Mouse (Mus musculus) hindbrain, embryonic 12.5 days (tissue): ENCODE measurements around the gene Sh3gl1. TPM values are rescaled to one million over a fixed set of nuclear protein-coding genes. Genes with fewer than 3 reads are reported as not detected.

ENCODE experiments used
- ATAC-seq: fragments of 200-750 bp; cut with Nextera tagmentation; 2 replicates; pipeline ENCODE4 v1.8.0; 2017; ENCODE audit warnings: moderate TSS enrichment; ENCODE audit not compliant: low FRiP score
- H3K27ac ChIP-seq: fragments of 300-500 bp; sonication (generic); 2 replicates; pipeline ENCODE4 v1.5.1; 2016; ENCODE audit warnings: mild to moderate bottlenecking
- H3K27me3 ChIP-seq: fragments of 300-500 bp; sonication (generic); 2 replicates; pipeline ENCODE4 v1.6.1; 2016; ENCODE audit warnings: mild to moderate bottlenecking
- H3K36me3 ChIP-seq: fragments of 300-500 bp; sonication (generic); 2 replicates; pipeline ENCODE4 v1.6.1; 2016; ENCODE audit warnings: mild to moderate bottlenecking
- H3K4me1 ChIP-seq: fragments of 300-500 bp; sonication (generic); 2 replicates; pipeline ENCODE4 v1.6.1; 2016
- H3K4me2 ChIP-seq: fragments of 300-500 bp; sonication (generic); replicated peaks from 2 replicates; pipeline ENCODE4 v1.6.1; 2016; ENCODE audit warnings: mild to moderate bottlenecking
- H3K4me3 ChIP-seq: fragments of 300-500 bp; sonication (generic); 2 replicates; pipeline ENCODE4 v1.5.1; 2016; ENCODE audit warnings: mild to moderate bottlenecking
- H3K9ac ChIP-seq: fragments of 300-500 bp; sonication (generic); 2 replicates; pipeline ENCODE4 v1.6.1; 2016; ENCODE audit warnings: mild to moderate bottlenecking, moderate library complexity
- H3K9me3 ChIP-seq: fragments of 300-500 bp; sonication (generic); replicated peaks from 2 replicates; pipeline ENCODE4 v1.6.1; 2016; ENCODE audit warnings: mild to moderate bottlenecking
- WGBS: fragments of 180-500 bp; shearing (Covaris S2); methylation state at CpG from one replicate; pipeline ENCODE4 v1.1.7; 2016; 5-methylcytosine and 5-hydroxymethylcytosine counted together
- polyA plus RNA-seq: library from polyadenylated mRNA; unstranded; fragments of >200 nt; fragmentation: Nextera tagmentation; extraction: Ambion mirVana; gene quantifications from 2 replicates; pipeline ENCODE4 v1.2.1, GENCODE M21; 2016

The Sh3gl1 gene
- polyA plus RNA-seq, 1 experiment from 2014 or later: 141 TPM

DNA sequence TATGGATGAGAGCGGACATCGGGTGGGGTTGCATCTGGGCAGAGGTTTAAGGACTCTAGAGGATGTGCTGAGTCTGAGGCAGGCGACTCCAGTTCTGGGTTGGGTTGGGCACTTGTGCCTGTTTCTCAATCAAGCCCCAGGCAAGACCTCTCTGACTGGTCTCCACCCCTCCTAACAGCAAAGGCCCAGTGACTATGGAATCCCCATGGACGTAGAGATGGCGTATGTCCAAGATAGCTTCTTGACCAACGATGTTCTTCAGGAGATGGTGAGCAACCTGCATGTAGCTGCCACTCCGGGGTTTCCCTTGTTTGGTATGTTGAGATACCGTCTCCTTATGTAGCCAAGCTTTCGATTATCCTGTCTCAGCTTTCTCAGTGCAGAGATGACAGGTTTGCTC is 21.1 kb downstream of the Sh3gl1 start:
- Histone ChIP-seq H3K4me1 (peaks cover 14% of the 10 kb centered on the region), H3K4me3 (no peak overlapping the region), H3K9ac (no peak overlapping the region), H3K27me3 (no peaks in the 10 kb centered on the region), H3K27ac (no peak overlapping the region), H3K9me3 (no peaks in the 10 kb centered on the region), H3K4me2 (no peak overlapping the region), H3K36me3 (peaks cover 83% of the 10 kb centered on the region)
- 94% methylated on average over 9 of the region's 9 CpGs for WGBS
- ATAC-seq: no peak

DNA sequence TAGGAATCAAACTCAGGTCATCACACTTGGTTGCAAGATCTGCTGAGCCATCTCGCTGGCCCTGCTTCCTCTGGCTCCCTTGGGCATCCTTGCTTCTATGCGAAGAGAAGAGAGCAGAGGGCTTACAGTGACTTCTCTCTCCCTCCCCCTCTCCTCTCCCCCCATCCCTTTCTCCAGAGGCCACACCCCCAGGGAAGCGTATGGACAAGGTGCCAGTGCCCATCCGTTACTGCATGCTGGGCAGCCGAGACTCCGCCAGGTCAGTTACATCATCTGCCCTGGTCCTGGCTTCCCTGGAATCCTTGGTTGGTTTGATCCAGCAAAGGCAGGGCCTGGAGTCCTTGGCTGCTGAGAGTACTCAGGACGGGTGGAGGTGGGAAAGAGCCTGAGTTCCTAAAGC is 25.0 kb downstream of the Sh3gl1 start:
- Histone ChIP-seq H3K4me3 (no peak overlapping the region), H3K27me3 (no peaks in the 10 kb centered on the region), H3K27ac (no peak overlapping the region), H3K4me1 (peaks cover 25% of the 10 kb centered on the region), H3K9ac (0 out of 2 replicates have a peak overlapping the region, but pooled peaks have one; percentile 95), H3K36me3 (peaks cover 53% of the 10 kb centered on the region), H3K4me2 (peak overlapping the region; percentile 84; the same call in 1 of the 2 replicates), H3K9me3 (no peaks in the 10 kb centered on the region)
- ATAC-seq: no peak
- 85% methylated on average over 7 of the region's 7 CpGs for WGBS

DNA sequence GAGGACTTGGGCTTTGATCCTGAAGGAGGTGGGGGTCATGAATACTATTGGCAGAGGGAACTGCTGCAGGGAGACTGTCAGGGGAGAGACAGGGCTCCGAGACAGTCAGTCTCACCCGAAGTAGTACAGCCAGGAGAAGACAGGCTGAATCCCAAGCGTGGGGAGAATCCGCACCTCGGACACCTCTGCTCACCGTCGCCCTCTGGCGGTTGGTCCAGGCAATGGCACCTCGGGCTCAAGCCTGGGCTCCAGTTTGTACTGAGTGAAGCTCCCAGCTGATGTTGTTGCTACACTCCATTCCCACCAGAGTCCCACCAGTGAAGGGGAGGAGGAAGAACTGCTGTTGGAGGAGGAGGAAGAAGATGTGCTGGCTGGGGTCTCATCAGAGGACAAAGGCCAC is 25.8 kb downstream of the Sh3gl1 start:
- WGBS: 7% methylated on average over 9 of the region's 9 CpGs
- Histone ChIP-seq H3K4me1 (peaks cover 25% of the 10 kb centered on the region), H3K9ac (peak overlapping the region; percentile 95), H3K27ac (no peak overlapping the region), H3K36me3 (peaks cover 45% of the 10 kb centered on the region), H3K9me3 (no peaks in the 10 kb centered on the region), H3K4me2 (peak overlapping the region; percentile 84), H3K27me3 (no peaks in the 10 kb centered on the region), H3K4me3 (peak overlapping the region; percentile 81)
- ATAC-seq: no peak

DNA sequence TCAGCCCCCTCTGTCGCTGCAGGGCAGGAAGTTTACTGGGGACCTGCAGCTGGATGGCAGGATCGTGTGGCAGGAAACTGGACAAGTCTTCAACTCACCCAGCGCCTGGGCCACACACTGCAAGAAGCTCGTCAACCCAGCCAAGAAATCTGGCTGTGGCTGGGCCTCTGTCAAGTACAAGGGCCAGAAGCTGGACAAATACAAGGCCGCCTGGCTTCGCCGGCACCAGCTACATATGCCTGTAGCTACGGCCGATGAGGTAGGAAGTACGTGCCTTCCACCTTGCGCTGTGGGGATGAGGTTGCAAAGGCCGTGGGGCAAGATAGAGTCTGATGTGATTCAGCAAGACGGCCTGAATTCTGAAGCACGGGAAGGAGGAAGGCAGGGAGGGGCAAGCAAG is 26.2 kb downstream of the Sh3gl1 start:
- ATAC-seq: no peak
- peaks cover 25% of the 10 kb centered on the region for H3K4me1 ChIP-seq
- peak overlapping the region; percentile 81 for H3K4me3 ChIP-seq
- WGBS: 72% methylated on average over 14 of the region's 14 CpGs
- 0 out of 2 replicates have a peak overlapping the region, but pooled peaks have one; percentile 96 for H3K27ac ChIP-seq
- 0 out of 2 replicates have a peak, but pooled peaks cover 1% of the 10 kb centered on the region for H3K27me3 ChIP-seq
- H3K9me3 ChIP-seq: no peaks in the 10 kb centered on the region
- peaks cover 41% of the 10 kb centered on the region for H3K36me3 ChIP-seq
- peak overlapping the region; percentile 95 for H3K9ac ChIP-seq
- H3K4me2 ChIP-seq: peak overlapping the region; percentile 84

DNA sequence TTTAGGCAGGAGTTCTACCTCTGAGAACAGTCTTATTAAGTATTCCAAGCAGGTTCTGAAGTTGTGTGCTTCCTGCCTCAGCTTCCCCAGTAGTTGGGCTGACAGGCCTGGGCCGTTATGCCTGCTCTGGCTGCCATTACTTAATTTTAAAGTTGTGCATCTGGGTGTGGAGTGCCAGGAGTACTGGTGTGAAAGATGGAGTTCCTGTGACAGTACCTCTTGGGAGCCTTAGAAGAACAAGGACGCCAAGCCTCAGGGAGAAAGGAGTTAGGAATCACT is 26.5 kb downstream of the Sh3gl1 start:
- Histone ChIP-seq H3K4me3 (peak overlapping the region; percentile 81), H3K9ac (peak overlapping the region; percentile 95), H3K4me1 (peaks cover 25% of the 10 kb centered on the region), H3K27ac (peak overlapping the region; percentile 96), H3K36me3 (peaks cover 37% of the 10 kb centered on the region), H3K9me3 (no peaks in the 10 kb centered on the region), H3K4me2 (peak overlapping the region; percentile 84), H3K27me3 (0 out of 2 replicates have a peak, but pooled peaks cover 3% of the 10 kb centered on the region)
- no peak for ATAC-seq
- 47% methylated on average over 2 of the region's 2 CpGs for WGBS

DNA sequence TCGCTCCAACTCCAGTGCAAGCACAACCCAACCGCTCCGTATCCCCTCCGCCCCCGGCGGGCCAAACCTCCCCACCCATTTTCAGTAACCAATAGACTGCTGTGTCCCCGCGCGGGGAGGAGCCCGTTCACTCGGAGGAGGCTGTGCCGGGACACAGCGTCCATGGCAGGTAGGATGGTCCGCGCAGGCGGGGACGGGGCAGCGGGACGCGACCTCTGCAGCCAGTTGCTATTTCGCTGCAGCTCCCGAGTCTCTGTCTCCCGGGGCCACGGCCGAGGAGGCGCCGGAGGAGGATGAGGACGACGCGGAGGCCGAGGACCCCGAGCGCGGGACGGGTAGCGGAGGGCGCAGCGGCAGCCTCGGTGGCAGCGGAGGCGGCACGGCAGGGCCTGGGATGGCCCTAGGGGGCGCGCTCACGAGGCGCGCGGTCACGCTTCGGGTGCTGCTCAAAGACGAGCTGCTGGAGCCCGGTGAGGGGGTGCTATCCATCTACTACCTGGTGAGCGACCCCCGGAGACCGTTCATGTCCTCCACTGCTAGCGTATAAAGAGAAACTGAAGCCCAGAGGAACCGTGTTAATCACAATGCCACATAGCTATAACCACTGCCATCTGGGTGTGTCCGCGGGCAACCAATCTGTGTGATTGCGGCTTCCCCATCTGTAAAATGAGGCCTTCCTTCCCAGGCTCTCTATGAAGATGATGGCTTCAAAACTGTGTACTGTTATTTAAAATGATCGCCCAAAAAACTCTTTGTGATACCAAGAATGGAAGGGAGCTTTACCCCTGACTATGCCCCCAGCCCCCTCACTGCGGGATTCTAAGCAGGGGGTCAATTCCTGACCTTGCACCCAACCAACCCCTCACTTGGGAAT is 27.1 kb downstream of the Sh3gl1 start:
- Histone ChIP-seq H3K4me3 (peak overlapping the region; percentile 81), H3K4me2 (peak overlapping the region; percentile 84), H3K9me3 (no peaks in the 10 kb centered on the region), H3K27ac (peak overlapping the region; percentile 96), H3K4me1 (peaks cover 25% of the 10 kb centered on the region), H3K27me3 (0 out of 2 replicates have a peak, but pooled peaks cover 3% of the 10 kb centered on the region), H3K36me3 (peaks cover 33% of the 10 kb centered on the region), H3K9ac (peak overlapping the region; percentile 95)
- peak; percentile 92 for ATAC-seq
- 1% methylated on average over 55 of the region's 62 CpGs for whole genome bisulfite sequencing

DNA sequence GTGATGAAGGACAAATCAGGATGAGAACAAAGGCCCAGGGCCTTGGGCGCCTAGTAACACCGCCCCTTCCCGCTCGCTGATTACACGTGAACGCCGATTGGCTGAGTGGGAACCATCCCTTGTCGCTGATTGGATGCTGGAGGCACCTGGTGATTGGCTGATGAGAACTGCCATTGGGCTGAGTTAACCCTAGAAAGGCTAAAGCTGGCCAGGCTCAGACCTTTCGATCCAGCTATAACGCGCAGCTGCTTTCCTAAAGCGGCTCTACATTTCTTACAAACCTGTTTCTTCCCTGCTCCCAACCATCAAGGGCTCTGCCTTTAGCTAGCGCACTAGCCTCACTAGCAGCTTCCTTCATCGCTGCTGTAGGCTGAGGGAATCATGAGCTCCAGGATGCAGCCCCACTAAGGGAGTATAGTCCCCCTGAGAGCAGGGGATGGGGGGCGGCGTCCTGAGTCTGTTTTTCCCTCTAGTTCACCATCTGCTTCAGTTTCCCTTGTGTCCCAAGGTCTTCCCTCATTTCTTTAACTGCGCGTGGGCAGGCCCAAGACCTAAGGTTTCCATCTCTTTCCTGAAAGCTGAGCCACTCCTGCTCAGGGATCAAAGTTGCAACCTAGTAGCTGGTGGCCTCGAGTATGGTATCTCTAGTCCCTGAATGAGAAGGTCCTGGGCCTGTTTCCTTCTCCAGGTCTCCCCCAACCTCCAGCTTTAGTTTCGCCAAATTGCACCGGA is 27.9 kb downstream of the Sh3gl1 start:
- H3K4me1 ChIP-seq: peaks cover 25% of the 10 kb centered on the region
- H3K9me3 ChIP-seq: no peaks in the 10 kb centered on the region
- ATAC-seq: peak; percentile 93
- peak overlapping the region; percentile 95 for H3K9ac ChIP-seq
- 0 out of 2 replicates have a peak, but pooled peaks cover 3% of the 10 kb centered on the region for H3K27me3 ChIP-seq
- peak overlapping the region; percentile 96 for H3K27ac ChIP-seq
- H3K4me3 ChIP-seq: peak overlapping the region; percentile 81
- peaks cover 25% of the 10 kb centered on the region for H3K36me3 ChIP-seq
- WGBS: 1% methylated on average over 21 of the region's 21 CpGs
- H3K4me2 ChIP-seq: peak overlapping the region; percentile 84

DNA sequence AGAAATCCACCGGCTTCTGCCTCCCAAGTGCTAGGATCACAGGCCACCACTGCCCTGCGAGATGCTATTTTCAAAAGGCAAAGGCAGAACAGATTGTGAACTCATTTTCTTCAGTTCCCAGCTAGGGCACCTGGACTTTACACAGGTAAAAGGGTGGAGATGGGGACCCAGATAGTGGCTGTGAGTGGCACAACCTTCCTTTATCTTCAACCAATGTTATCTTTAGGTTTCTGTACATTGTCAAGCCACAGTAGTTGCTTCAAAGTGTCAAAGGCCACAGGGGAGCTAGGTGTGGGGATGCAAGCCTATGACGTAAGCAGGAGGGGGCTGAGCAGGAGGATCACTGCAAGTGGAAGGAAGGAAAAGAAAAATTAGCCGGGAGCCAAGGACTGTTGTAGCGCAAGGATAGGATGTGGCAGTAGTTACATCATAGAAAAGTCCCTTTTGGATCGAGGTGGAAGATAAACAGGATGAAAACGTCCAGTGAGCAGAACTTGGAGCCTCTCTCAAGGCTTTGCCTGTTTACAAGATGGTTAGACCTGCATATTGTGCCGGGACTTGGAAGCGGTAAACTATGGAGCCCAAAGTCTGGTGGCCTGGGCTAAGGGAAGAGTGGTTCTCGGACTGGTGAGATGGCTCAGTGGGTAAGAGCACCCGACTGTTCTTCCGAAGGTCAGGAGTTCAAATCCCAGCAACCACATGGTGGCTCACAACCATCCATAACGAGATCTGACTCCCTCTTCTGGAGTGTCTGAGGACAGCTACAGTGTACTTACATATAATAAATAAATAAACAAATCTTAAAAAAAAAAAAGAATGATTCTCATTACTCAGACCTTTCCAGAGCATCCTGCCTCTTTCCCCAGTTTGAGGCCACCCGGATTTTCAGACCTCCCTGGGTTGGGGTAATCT is 28.7 kb downstream of the Sh3gl1 start:
- 0 out of 2 replicates have a peak, but pooled peaks cover 8% of the 10 kb centered on the region for H3K27me3 ChIP-seq
- peak overlapping the region; percentile 32; the same call in 1 of the 2 replicates for H3K9ac ChIP-seq
- H3K4me2 ChIP-seq: peak overlapping the region; percentile 84
- 29% methylated on average over 14 of the region's 14 CpGs for WGBS
- H3K36me3 ChIP-seq: peaks cover 19% of the 10 kb centered on the region
- H3K4me3 ChIP-seq: peak overlapping the region; percentile 81
- H3K4me1 ChIP-seq: peaks cover 25% of the 10 kb centered on the region
- no peak for ATAC-seq
- H3K9me3 ChIP-seq: no peaks in the 10 kb centered on the region
- peak overlapping the region; percentile 96 for H3K27ac ChIP-seq

DNA sequence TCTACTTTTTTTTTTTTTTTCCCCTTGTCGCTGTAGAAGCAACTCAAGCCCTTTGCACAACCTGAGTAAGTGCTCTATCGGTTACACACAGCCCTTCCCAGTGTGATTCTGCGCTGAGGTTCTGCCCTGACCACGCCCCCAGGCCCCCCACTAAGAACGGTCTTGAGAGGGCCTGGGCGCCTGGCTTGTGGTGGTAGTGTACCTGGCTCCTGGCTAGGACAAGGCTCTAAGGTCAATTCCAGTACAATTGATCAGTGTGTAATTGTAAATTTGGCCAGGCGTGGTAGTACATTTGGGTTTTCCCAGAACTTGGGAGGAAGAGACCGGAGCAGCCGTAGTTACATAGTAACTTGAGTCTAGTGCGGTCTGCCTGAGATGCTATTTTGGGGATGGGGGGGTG is 29.5 kb downstream of the Sh3gl1 start:
- H3K27ac ChIP-seq: peak overlapping the region; percentile 96
- WGBS: 53% methylated on average over 10 of the region's 10 CpGs
- no peak for ATAC-seq
- H3K36me3 ChIP-seq: peaks cover 12% of the 10 kb centered on the region
- no peaks in the 10 kb centered on the region for H3K9me3 ChIP-seq
- 0 out of 2 replicates have a peak, but pooled peaks cover 8% of the 10 kb centered on the region for H3K27me3 ChIP-seq
- H3K4me1 ChIP-seq: peaks cover 25% of the 10 kb centered on the region
- no peak overlapping the region for H3K9ac ChIP-seq
- H3K4me3 ChIP-seq: no peak overlapping the region
- H3K4me2 ChIP-seq: no peak overlapping the region

DNA sequence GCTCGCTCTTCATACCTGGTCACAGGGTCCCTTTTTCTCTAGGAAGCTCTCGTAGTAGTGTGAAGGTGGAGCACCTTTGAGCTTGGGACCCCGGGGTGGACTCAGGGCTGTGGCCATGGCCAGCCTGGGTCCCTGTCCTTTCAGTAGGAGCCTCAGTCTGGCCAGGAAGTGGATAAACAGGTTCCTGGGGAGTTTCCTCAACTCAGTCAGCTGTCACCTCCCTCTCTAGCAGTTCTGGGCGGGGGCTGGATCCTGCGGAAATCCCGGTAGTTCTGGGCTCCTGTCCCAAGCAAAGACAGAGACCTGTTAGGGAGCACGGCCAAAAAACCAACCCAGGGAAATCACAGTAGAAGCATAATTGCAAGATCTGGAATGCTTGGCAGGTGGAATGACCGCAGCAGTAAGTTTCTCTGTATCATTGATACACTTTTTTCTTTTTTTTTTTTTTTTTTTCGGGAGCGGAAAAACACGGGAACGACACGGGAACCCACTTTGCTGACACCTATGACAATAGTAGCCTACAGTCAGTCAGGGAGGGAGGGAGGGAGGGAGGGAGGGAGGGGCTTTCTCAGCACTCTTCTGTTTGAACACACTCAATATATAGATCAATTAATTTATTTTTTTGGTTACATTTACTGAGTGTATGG is 30.9 kb downstream of the Sh3gl1 start, which contains the start of the genes Stap2 and Mpnd:
Stap2 (minus strand) TSS at position 170 of the 647 bp plus-strand sequence.
Mpnd (plus strand) TSS at position 297 of the 647 bp plus-strand sequence.
- Histone ChIP-seq H3K9me3 (no peaks in the 10 kb centered on the region), H3K27ac (no peak within 1 kb of the TSS), H3K4me1 (peaks cover 14% of the 10 kb centered on the region), H3K9ac (0 out of 2 replicates have a peak within 1 kb of the TSS, but pooled peaks have one; percentile 9), H3K4me2 (no peak within 1 kb of the TSS), H3K4me3 (no peak within 1 kb of the TSS), H3K27me3 (peaks cover 16% of the 10 kb centered on the region), H3K36me3 (no peaks in the 10 kb centered on the region)
- WGBS: 43% methylated on average over 10 of the region's 13 CpGs
- no peak for ATAC-seq

DNA sequence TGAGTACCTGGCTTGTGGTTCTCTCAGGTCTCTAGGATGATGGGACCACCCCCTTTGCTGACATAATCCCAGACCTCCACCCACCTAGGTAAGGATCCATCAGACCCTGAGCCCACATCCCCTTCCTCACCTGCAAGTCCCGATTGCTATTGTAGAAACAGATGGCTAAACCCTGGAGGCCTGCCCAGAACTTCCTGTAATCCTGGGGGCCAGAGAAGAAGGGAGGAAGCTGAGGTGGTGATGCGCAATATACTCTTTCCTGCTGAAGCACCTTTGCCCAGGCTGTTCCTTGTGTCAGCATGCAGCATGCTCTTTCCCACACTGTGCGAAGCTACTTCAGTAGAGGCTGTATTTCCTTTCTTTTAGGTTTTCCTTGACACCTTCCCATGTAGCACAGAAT is 33.4 kb downstream of the Sh3gl1 start:
- Histone ChIP-seq H3K9me3 (no peaks in the 10 kb centered on the region), H3K4me1 (peaks cover 7% of the 10 kb centered on the region), H3K27ac (no peak overlapping the region), H3K4me3 (no peak overlapping the region), H3K9ac (no peak overlapping the region), H3K27me3 (peaks cover 29% of the 10 kb centered on the region), H3K4me2 (no peak overlapping the region), H3K36me3 (no peaks in the 10 kb centered on the region)
- WGBS: 78% methylated on average over 3 of the region's 3 CpGs
- no peak for ATAC-seq
